Mouse (Mus musculus) C2C12 (cell line): ENCODE data around the gene Slc7a11.

Source experiments
- CTCF ChIP-seq: IDR thresholded peaks from one replicate; pipeline ENCODE4 v1.5.1; 2011; ENCODE audit not compliant: control insufficient read depth, insufficient read depth, insufficient read length
- FOSL1 ChIP-seq: IDR thresholded peaks from one replicate; pipeline ENCODE4 v1.8.0; 2011; ENCODE audit warnings: mild to moderate bottlenecking, low read length; ENCODE audit not compliant: poor library complexity, insufficient read depth, severe bottlenecking

DNA sequence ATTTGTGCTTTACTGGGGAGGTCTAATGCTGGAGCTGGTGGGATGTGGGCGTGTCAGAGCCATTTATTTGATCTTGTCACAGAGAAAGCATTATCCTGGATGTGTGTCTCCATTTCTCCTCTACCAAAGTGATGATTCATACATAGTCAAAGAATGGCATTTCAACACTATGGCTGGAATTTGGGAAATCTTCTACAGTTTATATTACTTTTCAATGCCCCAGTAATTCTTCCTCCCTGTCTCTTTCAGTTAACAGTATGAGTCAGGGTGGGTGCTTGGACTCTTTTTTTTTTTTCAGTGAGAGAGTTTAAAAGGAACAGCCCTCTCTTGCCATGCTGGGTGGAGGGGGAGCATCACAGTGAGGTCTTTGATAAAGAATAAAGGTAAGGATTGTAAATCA, 441.8 kb downstream of the Slc7a11 start:
- TF ChIP-seq FOSL1 = peak; percentile 60
- no peak for TF ChIP-seq CTCF
